15 mouse cellular contexts compared by ENCODE assay signal in genomic region chr8:12279482-12280192, GRCm38 (mm10). TPM values are rescaled to one million over a fixed set of nuclear protein-coding genes. Genes with fewer than 3 reads are reported as not detected.
DNase-seq lines count a peak whose midpoint lies in the region; ATAC-seq and TF ChIP-seq lines count a peak whose summit lies in the region.
"Had no signal": no experiment of that assay in that cellular context is flagged by ENCODE, and none has a peak within 500 bp of the region (broad histone marks: within the 10 kb centered on the region; RNA-seq: fewer than 3 reads in every experiment).

No protein-coding gene starts in this region.

- peak; percentile 30; the same call in 1 of the 2 replicates for ATAC-seq in heart, embryonic 12.5 days (ENCODE audit: insufficient number of reproducible peaks, low FRiP score)
- ATAC-seq in lung, embryonic 16.5 days (ENCODE audit: low read depth) = peak; percentile 59
- peak; percentile 63 to 71 for ATAC-seq in hematopoietic stem cell, adult 5-6 weeks (replicated peaks in 1 of 2; ENCODE audit: insufficient read depth in 1 of 2, low FRiP score in 2 of 2, low TSS enrichment in 1 of 2, low read depth in 1 of 2, poor library complexity in 2 of 2, severe bottlenecking in 2 of 2)
- peak; percentile 37; the same call in 1 of the 2 replicates for ATAC-seq in stomach, embryonic 16.5 days (ENCODE audit: insufficient read depth, low FRiP score)
- ATAC-seq: CD4-positive, CD25-positive, alpha-beta regulatory T cell, adult 4 months; Patski had no signal

- H3K27ac ChIP-seq in heart, embryonic 12.5 days (ENCODE audit: poor library complexity, severe bottlenecking) = peak overlapping the region; percentile 52
- H3K27ac ChIP-seq in heart, adult 2 months = no peak overlapping the region
- peak overlapping the region; percentile 58; the same call in 1 of the 2 replicates for H3K27ac ChIP-seq in lung, embryonic 16.5 days (ENCODE audit: low read length)
- H3K27ac ChIP-seq in stomach, embryonic 16.5 days (ENCODE audit: low read length) = peak overlapping the region; percentile 43; the same call in 1 of the 2 replicates

- no peak for DNase-seq in heart, adult 2 months
- no peak for DNase-seq in lung, adult 18-20 months
- no peak for DNase-seq in ovary, postnatal 36 days (ENCODE audit: low spot score)
- DNase-seq: adrenal gland, postnatal 25 days; cerebellum, adult 2 months; gastrocnemius, postnatal 10 days had no signal

- TF ChIP-seq CTCF in heart, adult 2 months (IDR thresholded peaks at IDR 0.05) = no peak

- H3K79me2 ChIP-seq in heart, adult 2 months (replicated peaks; ENCODE audit: control insufficient read depth, insufficient read depth, low read length) = no peaks in the 10 kb centered on the region

- TF ChIP-seq EP300 in heart, adult 2 months (IDR thresholded peaks at IDR 0.05; ENCODE audit: insufficient read depth, low read depth, low read length) = no peak

- peaks cover 6% of the 10 kb centered on the region; the same call in 1 of the 2 replicates for H3K27me3 ChIP-seq in heart, embryonic 12.5 days (replicated peaks)
- H3K27me3 ChIP-seq in heart, adult 2 months (ENCODE audit: control insufficient read depth, insufficient read depth, low read length) = no peaks in the 10 kb centered on the region
- H3K27me3 ChIP-seq in lung, embryonic 16.5 days (ENCODE audit: control insufficient read depth, insufficient read depth, low read depth, low read length) = no peaks in the 10 kb centered on the region
- no peaks in the 10 kb centered on the region for H3K27me3 ChIP-seq in stomach, embryonic 16.5 days (ENCODE audit: control insufficient read depth, insufficient read depth, low read length)

- H3K36me3 ChIP-seq in heart, embryonic 12.5 days = no peaks in the 10 kb centered on the region
- H3K36me3 ChIP-seq in heart, adult 2 months (ENCODE audit: control insufficient read depth, insufficient read depth, low read length) = no peaks in the 10 kb centered on the region
- no peaks in the 10 kb centered on the region for H3K36me3 ChIP-seq in lung, embryonic 16.5 days (ENCODE audit: control insufficient read depth, insufficient read depth, low read length)
- no peaks in the 10 kb centered on the region for H3K36me3 ChIP-seq in stomach, embryonic 16.5 days (ENCODE audit: control insufficient read depth, insufficient read depth, low read length)

- H3K4me2 ChIP-seq in heart, embryonic 12.5 days = peak overlapping the region; percentile 33
- no peak overlapping the region for H3K4me2 ChIP-seq in lung, embryonic 16.5 days (ENCODE audit: low read depth, low read length)
- H3K4me2 ChIP-seq in stomach, embryonic 16.5 days (ENCODE audit: low read depth, low read length) = no peak overlapping the region

- no peak overlapping the region for H3K9ac ChIP-seq in heart, embryonic 12.5 days
- H3K9ac ChIP-seq in heart, adult 2 months (ENCODE audit: low read depth, low read length) = no peak overlapping the region
- peak overlapping the region; percentile 22; the same call in 1 of the 2 replicates for H3K9ac ChIP-seq in lung, embryonic 16.5 days (ENCODE audit: low read length)
- H3K9ac ChIP-seq in stomach, embryonic 16.5 days (ENCODE audit: low read length) = peak overlapping the region; percentile 36; the same call in 1 of the 2 replicates

- H3K4me3 ChIP-seq in heart, embryonic 12.5 days = no peak overlapping the region
- H3K4me3 ChIP-seq in heart, adult 2 months = no peak overlapping the region
- H3K4me3 ChIP-seq in lung, embryonic 16.5 days (ENCODE audit: low read length) = no peak overlapping the region
- no peak overlapping the region for H3K4me3 ChIP-seq in stomach, embryonic 16.5 days (replicated peaks; ENCODE audit: low read length)

- intact Hi-C loops in heart, adult 2 months (cut with DNase I) = no loop called here

- WGBS in heart, embryonic 12.5 days = 48% methylated on average over 13 of the region's 13 CpGs
- 31% methylated on average over 13 of the region's 13 CpGs for WGBS in heart, adult 2 months
- WGBS in lung, embryonic 16.5 days = 43% methylated on average over 13 of the region's 13 CpGs
- 36% methylated on average over 13 of the region's 13 CpGs for WGBS in stomach, embryonic 16.5 days

- TF ChIP-seq POLR2A in heart, adult 2 months (IDR thresholded peaks at IDR 0.05; ENCODE audit: insufficient read depth, low read depth, low read length) = no peak

- peaks cover 20% of the 10 kb centered on the region for H3K4me1 ChIP-seq in heart, embryonic 12.5 days (replicated peaks)
- H3K4me1 ChIP-seq in heart, adult 2 months (ENCODE audit: control insufficient read depth, insufficient read depth, low read length) = peaks cover 4% of the 10 kb centered on the region
- peaks cover 18% of the 10 kb centered on the region for H3K4me1 ChIP-seq in lung, embryonic 16.5 days (replicated peaks; ENCODE audit: control insufficient read depth, insufficient read depth, low read length)
- H3K4me1 ChIP-seq in stomach, embryonic 16.5 days (ENCODE audit: control insufficient read depth, insufficient read depth, low read length) = peaks cover 12% of the 10 kb centered on the region; the same call in 1 of the 2 replicates

- no peaks in the 10 kb centered on the region for H3K9me3 ChIP-seq in heart, embryonic 12.5 days (replicated peaks)
- H3K9me3 ChIP-seq in lung, embryonic 16.5 days (ENCODE audit: control insufficient read depth, low read length) = no peaks in the 10 kb centered on the region
- no peaks in the 10 kb centered on the region for H3K9me3 ChIP-seq in stomach, embryonic 16.5 days (replicated peaks; ENCODE audit: control insufficient read depth, low read length)

RNA-seq across cellular contexts. Expression of gene A230072I06Rik, which starts 1.0 kb away (rescaled TPM):
- polyA plus RNA-seq in heart, embryonic 12.5 days (2016; fragmentation: Nextera tagmentation; extraction: Ambion mirVana) = not detected in 2 replicates
- total RNA-seq in heart, adult 2 months (2021) = not detected
- polyA plus RNA-seq in heart, adult 2 months (2012; rRNA removed) = not detected in 2 replicates
- not detected in 2 replicates for polyA plus RNA-seq in lung, embryonic 16.5 days (2015; fragmentation: Nextera tagmentation; extraction: Ambion mirVana)
- total RNA-seq in hematopoietic stem cell, adult 5-6 weeks (2017) = not detected in 2 replicates
- polyA plus RNA-seq in stomach, embryonic 16.5 days (2015; fragmentation: Nextera tagmentation; extraction: Ambion mirVana) = 0.09 TPM in 1 of 2 replicates, not detected in the other
- total RNA-seq: adrenal gland, postnatal 25 days; gastrocnemius, postnatal 10 days; left cerebral cortex, postnatal 14 days had no signal
- polyA plus RNA-seq: CD4-positive, CD25-positive, alpha-beta regulatory T cell, adult 4 months; cerebellum, adult 2 months; embryonic facial prominence, embryonic 11.5 days; liver, embryonic 16.5 days; Patski had no signal

Comparison
In these comparisons a context has a peak if more than half of its experiments do, and no peak if none do; other contexts are left out.
1. H3K9ac ChIP-seq: peak in lung, embryonic 16.5 days (single experiment) and stomach, embryonic 16.5 days (single experiment); none in heart, embryonic 12.5 days (single experiment) and heart, adult 2 months (single experiment).
2. Peak in every context shown above with its lines, with median percentiles within 50 percentile points of each other: ATAC-seq.